Comparison of ENCODE assay signal across 10 mouse cellular contexts in the genomic region with DNA sequence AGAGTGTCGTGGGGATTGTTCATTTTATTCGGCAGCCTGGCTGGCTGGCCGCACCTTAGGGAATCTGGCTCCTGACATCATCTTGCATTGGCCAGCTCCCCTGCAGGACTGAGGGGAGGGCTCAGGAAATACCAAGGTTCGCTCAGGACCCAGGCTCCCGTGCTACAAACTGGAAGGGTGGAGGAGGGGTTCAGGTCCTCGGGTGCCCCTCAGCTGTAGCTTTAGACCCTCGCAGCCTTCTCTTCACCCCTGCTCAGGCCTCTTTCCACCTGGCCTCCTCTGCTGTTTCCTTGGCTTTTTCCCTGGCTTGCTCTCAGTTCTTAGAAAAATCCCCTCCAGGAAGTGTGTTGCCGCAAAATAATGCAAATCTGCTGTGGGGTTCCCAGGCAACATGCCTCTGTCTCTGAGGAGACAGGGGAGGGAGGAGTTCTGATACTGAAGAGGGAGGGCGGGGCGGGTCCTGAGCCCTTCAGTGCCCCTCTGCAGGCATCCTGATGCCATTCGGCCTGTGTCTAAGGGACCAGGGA. TPM values are rescaled to one million over a fixed set of nuclear protein-coding genes. Genes with fewer than 3 reads are reported as not detected.
DNase-seq lines count a peak whose midpoint lies in the region; ATAC-seq lines count a peak whose summit lies in the region.
"Had no signal": no experiment of that assay in that cellular context is flagged by ENCODE, and none has a peak within 500 bp of the region (broad histone marks: within the 10 kb centered on the region; RNA-seq: fewer than 3 reads in every experiment).

No protein-coding gene starts in this region.

- peak overlapping the region; percentile 39 for H3K4me3 ChIP-seq in heart, embryonic 10.5 days
- H3K4me3 ChIP-seq in hindbrain, embryonic 10.5 days = peak overlapping the region; percentile 38
- no peak overlapping the region for H3K4me3 ChIP-seq in midbrain, embryonic 16.5 days (ENCODE audit: low read depth, low read length)
- H3K4me3 ChIP-seq: megakaryocyte, embryonic 14.5 days had no signal

- H3K36me3 ChIP-seq in heart, embryonic 10.5 days = no peaks in the 10 kb centered on the region
- H3K36me3 ChIP-seq in hindbrain, embryonic 10.5 days = no peaks in the 10 kb centered on the region
- no peaks in the 10 kb centered on the region for H3K36me3 ChIP-seq in midbrain, embryonic 16.5 days (ENCODE audit: control insufficient read depth, insufficient read depth, low read length)
- H3K36me3 ChIP-seq: G1E had no signal

- H3K9me3 ChIP-seq in heart, embryonic 10.5 days = no peaks in the 10 kb centered on the region
- H3K9me3 ChIP-seq in hindbrain, embryonic 10.5 days = no peaks in the 10 kb centered on the region
- no peaks in the 10 kb centered on the region for H3K9me3 ChIP-seq in midbrain, embryonic 16.5 days (replicated peaks; ENCODE audit: control insufficient read depth, low read length, poor library complexity, severe bottlenecking)
- H3K9me3 ChIP-seq: G1E had no signal

- H3K27ac ChIP-seq in heart, embryonic 10.5 days = peak overlapping the region; percentile 80
- H3K27ac ChIP-seq in hindbrain, embryonic 10.5 days = peak overlapping the region; percentile 69
- peak overlapping the region; percentile 51 for H3K27ac ChIP-seq in midbrain, embryonic 16.5 days (ENCODE audit: low read length)

- H3K27me3 ChIP-seq in heart, embryonic 10.5 days (ENCODE audit: insufficient read depth, poor library complexity, severe bottlenecking) = no peaks in the 10 kb centered on the region
- no peaks in the 10 kb centered on the region for H3K27me3 ChIP-seq in hindbrain, embryonic 10.5 days (ENCODE audit: insufficient read depth, poor library complexity, severe bottlenecking)
- H3K27me3 ChIP-seq in midbrain, embryonic 16.5 days (ENCODE audit: control insufficient read depth, insufficient read depth, low read depth, low read length) = no peaks in the 10 kb centered on the region

- peak overlapping the region; percentile 37 for H3K4me2 ChIP-seq in midbrain, embryonic 16.5 days (ENCODE audit: low read length)

- H3K9ac ChIP-seq in midbrain, embryonic 16.5 days (ENCODE audit: low read depth, low read length) = peak overlapping the region; percentile 51; the same call in 1 of the 2 replicates

- no peak for DNase-seq in heart, embryonic 10.5 days (ENCODE audit: low spot score)
- DNase-seq in heart, postnatal 14 days = no peak
- peak; percentile 10 for DNase-seq in T-cell, adult 2 months (ENCODE audit: low spot score)
- peak; percentile 58 for DNase-seq in hindbrain, embryonic 10.5 days (ENCODE audit: low spot score)
- DNase-seq in gastrocnemius, adult 8-10 months (ENCODE audit: low spot score in 2 of 2) = no peak
- no peak for DNase-seq in spleen, postnatal 14 days (ENCODE audit: low spot score in 2 of 2)
- DNase-seq in cerebellum, adult 9-10 months = no peak

- H3K4me1 ChIP-seq in heart, embryonic 10.5 days = peaks cover 34% of the 10 kb centered on the region
- H3K4me1 ChIP-seq in hindbrain, embryonic 10.5 days (replicated peaks) = peaks cover 47% of the 10 kb centered on the region
- peaks cover 10% of the 10 kb centered on the region for H3K4me1 ChIP-seq in midbrain, embryonic 16.5 days (ENCODE audit: control insufficient read depth, insufficient read depth, low read length)

- WGBS in heart, embryonic 10.5 days = 12% methylated on average over 11 of the region's 11 CpGs
- 4% methylated on average over 11 of the region's 11 CpGs for WGBS in hindbrain, embryonic 10.5 days
- WGBS in midbrain, embryonic 16.5 days = 3% methylated on average over 11 of the region's 11 CpGs

- peak; percentile 70; the same call in 1 of the 2 replicates for ATAC-seq in midbrain, embryonic 16.5 days

- intact Hi-C loops in heart, postnatal 14 days (cut with DNase I) = no loop called here

RNA-seq across cellular contexts. Expression of a gene that starts 53.8 kb away (rescaled TPM):
- polyA plus RNA-seq in heart, embryonic 10.5 days (2016; fragmentation: Nextera tagmentation; extraction: Ambion mirVana) = 36.8 and 44.2 TPM in 2 replicates
- total RNA-seq in heart, postnatal 14 days (2021) = 10 to 100 TPM; 69.4 to 81.5 TPM
- polyA plus RNA-seq in hindbrain, embryonic 10.5 days (2016; fragmentation: Nextera tagmentation; extraction: Ambion mirVana) = 33.8 and 37.1 TPM in 2 replicates
- 55.2 and 64.3 TPM in 2 replicates for polyA plus RNA-seq in midbrain, embryonic 16.5 days (2015; fragmentation: Nextera tagmentation; extraction: Ambion mirVana)
- 10 to 100 TPM; 18.1 to 43.5 (median 29.1) TPM for total RNA-seq in gastrocnemius, adult 8-10 months (2022)

RNA-seq across cellular contexts. Expression of a gene that starts 54.7 kb away (rescaled TPM):
- 365 and 409 TPM in 2 replicates for polyA plus RNA-seq in heart, embryonic 10.5 days (2016; fragmentation: Nextera tagmentation; extraction: Ambion mirVana)
- 100 to 1,000 TPM; 160 to 168 TPM for total RNA-seq in heart, postnatal 14 days (2021)
- polyA plus RNA-seq in hindbrain, embryonic 10.5 days (2016; fragmentation: Nextera tagmentation; extraction: Ambion mirVana) = 497 and 528 TPM in 2 replicates
- polyA plus RNA-seq in midbrain, embryonic 16.5 days (2015; fragmentation: Nextera tagmentation; extraction: Ambion mirVana) = 401 and 405 TPM in 2 replicates
- total RNA-seq in gastrocnemius, adult 8-10 months (2022) = 100 to 1,000 TPM; 157 to 164 (median 160) TPM

Comparison
In these comparisons a context has a peak if more than half of its experiments do, and no peak if none do; other contexts are left out.
1. DNase-seq: peak in T-cell, adult 2 months (single experiment) and hindbrain, embryonic 10.5 days (single experiment); none in heart, embryonic 10.5 days (single experiment), heart, postnatal 14 days (0 of 2), gastrocnemius, adult 8-10 months (0 of 2), spleen, postnatal 14 days (0 of 2) and cerebellum, adult 9-10 months (single experiment).
2. Peak in every context shown above with its lines, with median percentiles within 50 percentile points of each other: H3K27ac ChIP-seq.